Mouse (Mus musculus): ENCODE data around the gene Cd96. TPM values are rescaled to one million over a fixed set of nuclear protein-coding genes. Genes with fewer than 3 reads are reported as not detected.
"Not testable (repeated sequence)": the region's sequence is repeated elsewhere in the genome, so short reads cannot be mapped to it uniquely, and the experiment has no call there.

Gene Cd96
- not detected in 2 replicates for polyA plus RNA-seq (2016; fragmentation: Nextera tagmentation; extraction: Ambion mirVana)

- H3K27me3 ChIP-seq = no peaks in the 10 kb centered on the region
- H3K4me3 ChIP-seq (replicated peaks) = no peak within 1 kb of the TSS
- no peak for ATAC-seq (ENCODE audit: low FRiP score)
- no peak within 1 kb of the TSS for H3K4me2 ChIP-seq
- 77% methylated on average over 10 of the region's 10 CpGs for WGBS
- no peaks in the 10 kb centered on the region for H3K9me3 ChIP-seq
- 0 out of 2 replicates have a peak, but pooled peaks cover 5% of the 10 kb centered on the region for H3K4me1 ChIP-seq
- H3K27ac ChIP-seq = no peak within 1 kb of the TSS
- H3K36me3 ChIP-seq (replicated peaks) = no peaks in the 10 kb centered on the region
- no peak within 1 kb of the TSS for H3K9ac ChIP-seq
Measured at GRCm38 (mm10) chr16:46120020-46120419, at the start of gene Cd96. Gene Cd96, minus strand, starts transcription at chr16:46120251.

DNA sequence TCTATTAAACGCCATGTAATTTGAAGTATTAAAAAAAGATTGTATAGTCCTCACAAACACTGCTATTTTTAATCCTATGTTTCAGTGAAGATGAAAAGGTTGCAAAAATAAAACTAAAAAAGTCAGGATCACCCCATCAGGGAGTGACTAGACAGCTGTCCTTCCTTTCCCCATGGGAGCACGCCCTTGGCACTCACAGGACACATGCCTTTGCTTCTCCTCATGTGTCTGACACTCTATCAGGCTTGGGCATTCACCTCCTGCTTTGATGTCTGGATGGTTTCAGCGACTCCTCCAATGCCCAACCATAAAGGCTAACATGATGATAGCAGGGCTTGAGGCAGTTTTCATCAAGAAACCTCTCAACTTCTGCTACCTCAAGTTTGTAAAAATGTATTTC, 46.9 kb upstream of the Cd96 start:
- Histone ChIP-seq H3K9me3 (0 out of 2 replicates have a peak, but pooled peaks cover 7% of the 10 kb centered on the region), H3K27ac (no peak overlapping the region), H3K36me3 (replicated peaks) (no peaks in the 10 kb centered on the region), H3K27me3 (no peaks in the 10 kb centered on the region), H3K9ac (no peak overlapping the region), H3K4me1 (no peaks in the 10 kb centered on the region), H3K4me2 (no peak overlapping the region), H3K4me3 (replicated peaks) (no peak overlapping the region)
- ATAC-seq (ENCODE audit: low FRiP score) = no peak
- WGBS = 94% methylated on average over 3 of the region's 3 CpGs

- Histone ChIP-seq H3K36me3 (replicated peaks) (no peaks in the 10 kb centered on the region), H3K27ac (no peak overlapping the region), H3K9me3 (no peaks in the 10 kb centered on the region), H3K9ac (no peak overlapping the region), H3K4me1 (no peaks in the 10 kb centered on the region), H3K4me2 (no peak overlapping the region), H3K4me3 (replicated peaks) (no peak overlapping the region), H3K27me3 (no peaks in the 10 kb centered on the region)
- WGBS = 91% methylated on average over 4 of the region's 4 CpGs
- ATAC-seq (ENCODE audit: low FRiP score) = no peak
Measured at GRCm38 (mm10) chr16:46165305-46165704, 45.3 kb upstream of the Cd96 start.

GRCm38 (mm10) chr16:46154832-46155231, 34.8 kb upstream of the Cd96 start, which contains the start of gene Gm4737:
Gene Gm4737, minus strand, starts transcription at chr16:46155077.
- not testable (repeated sequence) for H3K27me3 ChIP-seq; H3K4me1 ChIP-seq; H3K9ac ChIP-seq; H3K4me2 ChIP-seq; H3K36me3 ChIP-seq (replicated peaks); H3K9me3 ChIP-seq; H3K27ac ChIP-seq; ATAC-seq (ENCODE audit: low FRiP score); H3K4me3 ChIP-seq (replicated peaks)
- WGBS = 95% methylated on average over 11 of the region's 16 CpGs

DNA sequence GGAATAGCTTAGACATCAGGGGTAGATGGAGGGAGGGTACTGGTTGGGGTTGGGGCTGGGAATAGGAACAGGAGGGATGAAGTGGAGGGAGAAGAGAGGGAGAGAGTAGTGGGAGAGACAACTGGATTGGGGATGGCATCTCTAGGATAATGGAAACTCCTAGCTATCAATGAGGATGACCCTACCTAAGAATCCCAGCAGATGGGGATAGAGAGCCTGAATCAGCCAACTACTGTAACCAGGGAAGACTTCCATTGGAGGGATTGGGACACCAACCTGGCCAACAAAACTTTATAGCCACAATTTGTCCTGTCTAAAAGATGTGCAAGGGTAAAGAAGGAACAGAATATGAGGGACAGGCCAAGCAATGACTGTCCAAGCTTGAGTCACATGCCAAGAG, 31.1 kb upstream of the Cd96 start:
- no peak for ATAC-seq (ENCODE audit: low FRiP score)
- H3K36me3 ChIP-seq (replicated peaks) = no peaks in the 10 kb centered on the region
- no peak overlapping the region for H3K4me3 ChIP-seq (replicated peaks)

GRCm38 (mm10) chr16:46148661-46149341, 28.8 kb upstream of the Cd96 start:
- no peaks in the 10 kb centered on the region for H3K4me1 ChIP-seq
- H3K9me3 ChIP-seq = no peaks in the 10 kb centered on the region
- no peak overlapping the region for H3K9ac ChIP-seq
- 73% methylated on average over 3 of the region's 3 CpGs for WGBS
- no peaks in the 10 kb centered on the region for H3K36me3 ChIP-seq (replicated peaks)
- no peak overlapping the region for H3K27ac ChIP-seq
- ATAC-seq (ENCODE audit: low FRiP score) = no peak
- H3K4me2 ChIP-seq = no peak overlapping the region
- no peaks in the 10 kb centered on the region for H3K27me3 ChIP-seq
- H3K4me3 ChIP-seq (replicated peaks) = no peak overlapping the region

More for the DNA sequence above, 31.1 kb upstream of the Cd96 start:
- Histone ChIP-seq H3K4me1 (no peaks in the 10 kb centered on the region), H3K27ac (no peak overlapping the region), H3K9me3 (no peaks in the 10 kb centered on the region), H3K4me2 (no peak overlapping the region), H3K9ac (no peak overlapping the region), H3K27me3 (no peaks in the 10 kb centered on the region)

GRCm38 (mm10) chr16:46146962-46147361, 26.9 kb upstream of the Cd96 start:
- H3K9me3 ChIP-seq = no peaks in the 10 kb centered on the region
- H3K27me3 ChIP-seq = no peaks in the 10 kb centered on the region
- H3K27ac ChIP-seq = no peak overlapping the region
- H3K4me1 ChIP-seq = no peaks in the 10 kb centered on the region
- H3K36me3 ChIP-seq (replicated peaks) = no peaks in the 10 kb centered on the region
- H3K9ac ChIP-seq = no peak overlapping the region
- no peak for ATAC-seq (ENCODE audit: low FRiP score)
- whole genome bisulfite sequencing = 78% methylated on average over 3 of the region's 3 CpGs
- no peak overlapping the region for H3K4me3 ChIP-seq (replicated peaks)
- H3K4me2 ChIP-seq = no peak overlapping the region

DNA sequence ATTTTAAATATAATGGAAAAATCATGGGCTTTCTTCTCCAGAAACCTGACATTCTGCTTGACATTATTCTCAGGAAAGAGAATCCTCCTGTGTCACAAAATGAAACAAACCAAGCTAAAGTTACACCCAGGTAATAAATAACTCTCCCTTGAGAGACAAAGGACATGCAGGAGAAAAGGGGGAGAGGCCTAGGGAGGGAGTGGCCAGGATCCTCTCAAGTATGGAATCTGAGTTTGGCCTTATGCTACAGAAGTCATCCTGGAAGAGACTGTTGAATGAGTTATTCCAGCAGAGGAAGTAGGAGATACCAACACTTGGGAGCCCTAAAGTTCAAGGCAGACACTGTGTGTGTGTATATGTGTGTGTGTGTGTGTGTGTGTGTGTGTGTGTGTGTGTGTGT, 2.2 kb upstream of the Cd96 start:
- Histone ChIP-seq H3K36me3 (replicated peaks) (no peaks in the 10 kb centered on the region), H3K27ac (no peak overlapping the region), H3K9ac (no peak overlapping the region), H3K4me1 (0 out of 2 replicates have a peak, but pooled peaks cover 5% of the 10 kb centered on the region), H3K9me3 (no peaks in the 10 kb centered on the region), H3K27me3 (no peaks in the 10 kb centered on the region), H3K4me2 (no peak overlapping the region), H3K4me3 (replicated peaks) (no peak overlapping the region)
- no peak for ATAC-seq (ENCODE audit: low FRiP score)

GRCm38 (mm10) chr16:46121420-46121819, 1.4 kb upstream of the Cd96 start:
- H3K4me1 ChIP-seq = 0 out of 2 replicates have a peak, but pooled peaks cover 5% of the 10 kb centered on the region
- H3K4me2 ChIP-seq = no peak overlapping the region
- H3K9ac ChIP-seq = no peak overlapping the region
- no peaks in the 10 kb centered on the region for H3K36me3 ChIP-seq (replicated peaks)
- no peaks in the 10 kb centered on the region for H3K27me3 ChIP-seq
- H3K27ac ChIP-seq = no peak overlapping the region
- H3K4me3 ChIP-seq (replicated peaks) = no peak overlapping the region
- no peak for ATAC-seq (ENCODE audit: low FRiP score)
- no peaks in the 10 kb centered on the region for H3K9me3 ChIP-seq
- 41% methylated on average over 2 of the region's 2 CpGs for WGBS

DNA sequence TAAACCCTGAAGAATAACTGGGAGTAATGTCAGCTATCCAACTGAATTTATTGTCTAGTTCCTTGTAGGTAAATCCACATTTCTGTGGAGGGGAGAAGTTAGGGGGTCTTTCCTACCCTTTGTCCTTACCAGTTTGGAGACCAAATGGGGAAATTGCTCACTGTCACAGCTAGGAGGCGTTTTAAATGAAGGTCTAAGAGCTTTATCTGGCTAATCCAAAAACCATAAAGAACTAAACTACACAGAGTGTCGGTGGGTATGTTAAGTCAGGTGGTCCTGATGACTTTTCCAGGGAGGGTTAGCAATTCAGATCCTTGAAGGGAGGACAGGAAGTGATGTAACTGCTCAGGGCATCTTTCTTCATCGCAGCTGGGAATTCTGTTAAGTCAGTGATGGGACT, 556 bp upstream of the Cd96 start:
- H3K9me3 ChIP-seq = no peaks in the 10 kb centered on the region
- no peaks in the 10 kb centered on the region for H3K36me3 ChIP-seq (replicated peaks)
- 0 out of 2 replicates have a peak, but pooled peaks cover 5% of the 10 kb centered on the region for H3K4me1 ChIP-seq
- no peak overlapping the region for H3K27ac ChIP-seq
- H3K4me2 ChIP-seq = no peak overlapping the region
- no peaks in the 10 kb centered on the region for H3K27me3 ChIP-seq
- no peak overlapping the region for H3K4me3 ChIP-seq (replicated peaks)
- WGBS = 74% methylated on average over 3 of the region's 3 CpGs
- no peak overlapping the region for H3K9ac ChIP-seq
- no peak for ATAC-seq (ENCODE audit: low FRiP score)

- H3K4me3 ChIP-seq (replicated peaks) = no peak overlapping the region
- no peak overlapping the region for H3K27ac ChIP-seq
- no peak for ATAC-seq (ENCODE audit: low FRiP score)
- H3K36me3 ChIP-seq (replicated peaks) = no peaks in the 10 kb centered on the region
- H3K27me3 ChIP-seq = no peaks in the 10 kb centered on the region
- WGBS = 87% methylated on average over 3 of the region's 3 CpGs
- H3K4me2 ChIP-seq = no peak overlapping the region
- H3K4me1 ChIP-seq = 0 out of 2 replicates have a peak, but pooled peaks cover 5% of the 10 kb centered on the region
- H3K9me3 ChIP-seq = no peaks in the 10 kb centered on the region
- H3K9ac ChIP-seq = no peak overlapping the region
Measured at GRCm38 (mm10) chr16:46117645-46118044, 2.4 kb downstream of the Cd96 start.

DNA sequence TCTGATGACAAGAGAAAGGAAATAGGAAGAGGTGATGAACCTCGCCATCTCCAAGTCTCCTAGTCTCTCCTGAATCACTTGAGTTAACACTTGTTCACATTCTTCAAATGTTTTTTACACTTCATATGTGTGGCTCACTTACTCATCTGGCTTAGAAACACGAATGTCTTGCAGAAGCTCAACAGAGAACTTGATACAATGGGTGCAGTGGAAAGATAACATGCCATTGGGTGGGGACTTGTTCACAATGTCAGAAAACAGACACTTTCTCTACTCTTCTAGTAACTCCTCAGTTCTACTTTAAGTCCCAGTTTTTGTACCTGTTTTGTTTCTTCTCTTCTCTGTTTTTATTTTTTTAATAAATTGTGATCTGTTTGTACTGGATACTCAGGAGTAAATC, 5.3 kb downstream of the Cd96 start:
- Histone ChIP-seq H3K36me3 (replicated peaks) (no peaks in the 10 kb centered on the region), H3K4me2 (no peak overlapping the region), H3K27ac (no peak overlapping the region), H3K9ac (no peak overlapping the region), H3K4me3 (replicated peaks) (no peak overlapping the region), H3K27me3 (no peaks in the 10 kb centered on the region), H3K4me1 (0 out of 2 replicates have a peak, but pooled peaks cover 4% of the 10 kb centered on the region), H3K9me3 (no peaks in the 10 kb centered on the region)
- no peak for ATAC-seq (ENCODE audit: low FRiP score)
- 78% methylated on average over 2 of the region's 2 CpGs for WGBS

GRCm38 (mm10) chr16:46109536-46109935, 10.5 kb downstream of the Cd96 start:
- WGBS = 55% methylated on average over 8 of the region's 8 CpGs
- H3K27me3 ChIP-seq = no peaks in the 10 kb centered on the region
- H3K4me1 ChIP-seq = no peaks in the 10 kb centered on the region
- H3K4me3 ChIP-seq (replicated peaks) = no peak overlapping the region
- no peak overlapping the region for H3K4me2 ChIP-seq
- no peaks in the 10 kb centered on the region for H3K36me3 ChIP-seq (replicated peaks)
- no peak overlapping the region for H3K9ac ChIP-seq
- no peak overlapping the region for H3K27ac ChIP-seq
- no peaks in the 10 kb centered on the region for H3K9me3 ChIP-seq
- ATAC-seq (ENCODE audit: low FRiP score) = no peak

All from forebrain, embryonic 12.5 days (tissue).